Mouse (Mus musculus): Measurements from ENCODE around the gene Pbld2.

Gene Pbld2

GRCm38 (mm10) chr10:63065561-63065960 lies 41.4 kb downstream of the Pbld2 start:
- no peak for DNase-seq

GRCm38 (mm10) chr10:63065988-63066387 lies 41.9 kb downstream of the Pbld2 start:
- peak; percentile 81 for DNase-seq

- no peak for DNase-seq
Measured at GRCm38 (mm10) chr10:63086304-63086703, 62.2 kb downstream of the Pbld2 start.

GRCm38 (mm10) chr10:63089103-63089757 lies 65.1 kb downstream of the Pbld2 start:
- peak; percentile 15 for DNase-seq

GRCm38 (mm10) chr10:63089758-63090571 lies 65.8 kb downstream of the Pbld2 start:
- DNase-seq = peak; percentile 43

GRCm38 (mm10) chr10:63091915-63092314 lies 67.8 kb downstream of the Pbld2 start:
- DNase-seq = no peak

GRCm38 (mm10) chr10:63092616-63093550 lies 68.8 kb downstream of the Pbld2 start:
- no peak for DNase-seq

- DNase-seq = no peak
Measured at GRCm38 (mm10) chr10:63096757-63097156, 72.6 kb downstream of the Pbld2 start.

GRCm38 (mm10) chr10:63098191-63098590 lies 74.1 kb downstream of the Pbld2 start:
- DNase-seq = no peak

GRCm38 (mm10) chr10:63099521-63099920 lies 75.4 kb downstream of the Pbld2 start, which contains the start of gene Atoh7:
Gene Atoh7, plus strand, starts transcription at chr10:63099651.
- peak; percentile 39 for DNase-seq

- peak; percentile 85 for DNase-seq
Measured at GRCm38 (mm10) chr10:63099941-63100562, 75.9 kb downstream of the Pbld2 start.

- DNase-seq = peak; percentile 21
Measured at GRCm38 (mm10) chr10:63100657-63101056, 76.5 kb downstream of the Pbld2 start.
